Mouse (Mus musculus): Measurements from ENCODE around the gene Snapc3.

- no peak for TF ChIP-seq CTCF (IDR thresholded peaks at IDR 0.05; ENCODE audit: low read depth)
- TF ChIP-seq EP300 (IDR thresholded peaks at IDR 0.05; ENCODE audit: low read depth), result no peak
These were observed 9.6 kb downstream of the Snapc3 start for GRCm38 (mm10) chr4:83427141-83427540.

Measured in heart, postnatal 0 days (tissue).